Mouse (Mus musculus): ENCODE results near the gene Casp14. TPM values are rescaled to one million over a fixed set of nuclear protein-coding genes. Genes with fewer than 3 reads are reported as not detected.
"Not testable (repeated sequence)": the region's sequence is repeated elsewhere in the genome, so short reads cannot be mapped to it uniquely, and the experiment has no call there.

The Casp14 gene
- total RNA-seq, 2 experiments from 2014 or later = not detected

DNA sequence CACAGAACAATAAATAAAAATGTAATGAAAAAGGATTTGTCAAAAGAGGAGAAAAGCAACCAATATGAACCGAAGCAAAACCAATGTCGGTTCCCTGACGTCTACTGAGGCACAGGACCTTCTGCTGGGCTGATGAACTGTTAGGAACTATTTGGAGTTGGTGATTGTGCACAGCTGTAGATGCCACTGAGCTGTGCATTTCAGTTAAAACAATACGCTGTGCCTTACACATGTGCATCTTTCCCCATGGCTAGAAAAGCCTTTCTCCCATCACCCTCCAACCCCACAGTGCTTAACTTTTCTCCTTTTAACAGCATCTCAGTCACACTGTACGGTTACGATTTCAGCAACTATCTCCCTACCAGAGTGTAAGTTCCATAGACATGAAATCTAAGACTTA lies 28.1 kb downstream of the Casp14 start:
- no peak for ATAC-seq (replicated peaks; ENCODE audit: low FRiP score, poor library complexity, severe bottlenecking)

DNA sequence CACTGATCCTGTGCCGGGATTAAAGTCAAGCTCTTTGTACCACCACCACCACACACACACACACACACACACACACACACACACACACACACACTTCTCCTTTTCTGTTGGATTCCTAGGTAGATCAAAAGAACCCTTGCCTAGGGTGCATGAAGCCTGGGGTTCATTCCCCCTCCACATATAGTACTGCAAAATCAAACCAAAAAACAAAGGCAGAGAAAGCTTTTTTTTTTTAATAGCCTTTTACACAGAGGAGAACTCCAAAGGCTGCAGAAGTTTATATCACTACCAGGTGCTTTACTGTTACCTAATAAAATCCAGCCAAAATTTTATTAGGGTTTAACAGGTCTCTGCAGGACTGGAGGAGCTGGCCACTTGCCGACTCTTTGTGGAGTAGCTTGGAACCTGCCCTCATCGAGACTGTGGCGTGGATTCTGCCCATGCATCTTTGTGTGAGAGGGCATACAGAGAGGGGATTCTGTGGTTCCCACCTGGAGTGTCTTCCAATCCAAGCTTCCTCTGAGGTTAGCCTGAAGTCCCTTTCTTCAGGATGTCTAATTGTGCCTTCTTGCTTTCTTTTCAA lies 31.0 kb downstream of the Casp14 start:
- no peak for ATAC-seq (replicated peaks; ENCODE audit: low FRiP score, poor library complexity, severe bottlenecking)

GRCm38 (mm10) chr10:78670121-78670520 lies 48.0 kb downstream of the Casp14 start:
- ATAC-seq (replicated peaks; ENCODE audit: low FRiP score, poor library complexity, severe bottlenecking) = not testable (repeated sequence)

- ATAC-seq (replicated peaks; ENCODE audit: low FRiP score, poor library complexity, severe bottlenecking) = not testable (repeated sequence)
These were observed 51.4 kb downstream of the Casp14 start for GRCm38 (mm10) chr10:78666696-78667095.

DNA sequence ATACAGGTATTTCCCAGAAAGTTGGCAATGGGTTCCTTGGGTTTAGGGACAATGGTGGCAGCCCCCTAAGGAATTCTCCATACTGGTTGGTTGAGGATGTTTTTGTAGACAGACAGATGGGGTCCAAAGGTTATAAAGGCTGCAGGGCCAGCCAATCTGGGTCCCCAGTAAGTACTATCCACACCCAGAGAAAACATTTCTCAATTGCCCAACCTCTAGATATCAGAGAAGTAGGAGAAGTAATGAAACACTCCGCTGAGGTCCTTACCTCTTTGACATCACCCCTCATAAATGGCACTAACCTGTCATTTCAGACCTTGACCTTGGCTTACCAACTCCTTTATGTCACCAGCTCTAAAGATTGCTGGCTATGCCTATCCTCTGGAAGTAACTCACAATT lies 53.5 kb downstream of the Casp14 start:
- no peak for ATAC-seq (replicated peaks; ENCODE audit: low FRiP score, poor library complexity, severe bottlenecking)

Other genes starting within 250 kb of the Casp14 start
- not detected in 2 replicates for gene Olfr1358, start 200.9 kb downstream of the Casp14 start, total RNA-seq (2015; ENCODE audit: low replicate concordance)
- not detected in 2 replicates for gene Olfr1358, start 200.9 kb downstream of the Casp14 start, total RNA-seq (2017; ENCODE audit: low replicate concordance)
- gene Ilvbl, start 143.9 kb downstream of the Casp14 start, total RNA-seq (2015; ENCODE audit: low replicate concordance) = 7.2 and 17.2 TPM in 2 replicates
- gene Ilvbl, start 143.9 kb downstream of the Casp14 start, total RNA-seq (2017; ENCODE audit: low replicate concordance) = 1.9 and 2.3 TPM in 2 replicates
- not detected in 2 replicates for gene Syde1, start 126.3 kb downstream of the Casp14 start, total RNA-seq (2015; ENCODE audit: low replicate concordance)
- 0.45 TPM in 1 of 2 replicates, not detected in the other for gene Syde1, start 126.3 kb downstream of the Casp14 start, total RNA-seq (2017; ENCODE audit: low replicate concordance)
- gene Olfr1357, start 100.2 kb downstream of the Casp14 start, total RNA-seq (2015; ENCODE audit: low replicate concordance) = not detected in 2 replicates
- gene Olfr1357, start 100.2 kb downstream of the Casp14 start, total RNA-seq (2017; ENCODE audit: low replicate concordance) = not detected in 2 replicates
- not detected in 2 replicates for gene Ccdc105, start 34.8 kb upstream of the Casp14 start, total RNA-seq (2015; ENCODE audit: low replicate concordance)
- not detected in 2 replicates for gene Ccdc105, start 34.8 kb upstream of the Casp14 start, total RNA-seq (2017; ENCODE audit: low replicate concordance)
- gene Slc1a6, start 62.2 kb upstream of the Casp14 start, total RNA-seq (2015; ENCODE audit: low replicate concordance) = not detected in 2 replicates
- gene Slc1a6, start 62.2 kb upstream of the Casp14 start, total RNA-seq (2017; ENCODE audit: low replicate concordance) = not detected in 2 replicates
- gene Olfr1356, start 133.9 kb upstream of the Casp14 start, total RNA-seq (2015; ENCODE audit: low replicate concordance) = not detected in 2 replicates
- not detected in 2 replicates for gene Olfr1356, start 133.9 kb upstream of the Casp14 start, total RNA-seq (2017; ENCODE audit: low replicate concordance)
- gene Olfr1355, start 157.2 kb upstream of the Casp14 start, total RNA-seq (2015; ENCODE audit: low replicate concordance) = not detected in 2 replicates
- gene Olfr1355, start 157.2 kb upstream of the Casp14 start, total RNA-seq (2017; ENCODE audit: low replicate concordance) = not detected in 2 replicates
- gene Olfr1354, start 194.9 kb upstream of the Casp14 start, total RNA-seq (2015; ENCODE audit: low replicate concordance) = not detected in 2 replicates
- not detected in 2 replicates for gene Olfr1354, start 194.9 kb upstream of the Casp14 start, total RNA-seq (2017; ENCODE audit: low replicate concordance)
- gene Olfr8, start 232.3 kb upstream of the Casp14 start, total RNA-seq (2015; ENCODE audit: low replicate concordance) = not detected in 2 replicates
- gene Olfr8, start 232.3 kb upstream of the Casp14 start, total RNA-seq (2017; ENCODE audit: low replicate concordance) = not detected in 2 replicates
- gene Olfr1353, start 245.0 kb upstream of the Casp14 start, total RNA-seq (2015; ENCODE audit: low replicate concordance) = not detected in 2 replicates
- gene Olfr1353, start 245.0 kb upstream of the Casp14 start, total RNA-seq (2017; ENCODE audit: low replicate concordance) = not detected in 2 replicates